Mouse (Mus musculus): ENCODE measurements around the gene Shc2. TPM values are rescaled to one million over a fixed set of nuclear protein-coding genes. Genes with fewer than 3 reads are reported as not detected.

The Shc2 gene
- polyA plus RNA-seq, 1 experiment from 2014 or later = 22.6 TPM

GRCm38 (mm10) chr10:79626156-79626555, 11.6 kb downstream of the Shc2 start:
- peaks cover 29% of the 10 kb centered on the region for H3K36me3 ChIP-seq
- no peak overlapping the region for H3K27ac ChIP-seq
- no peaks in the 10 kb centered on the region for H3K27me3 ChIP-seq (ENCODE audit: insufficient read depth, poor library complexity, severe bottlenecking)
- 0 out of 2 replicates have a peak, but pooled peaks cover 5% of the 10 kb centered on the region for H3K9me3 ChIP-seq
- no peak overlapping the region for H3K4me3 ChIP-seq
- 88% methylated on average over 10 of the region's 10 CpGs for WGBS
- peaks cover 12% of the 10 kb centered on the region; the same call in 1 of the 2 replicates for H3K4me1 ChIP-seq (replicated peaks)
- no peak for DNase-seq (ENCODE audit: low spot score)

GRCm38 (mm10) chr10:79625398-79625797, 12.3 kb downstream of the Shc2 start:
- DNase-seq (ENCODE audit: low spot score) = no peak
- Histone ChIP-seq H3K27ac (no peak overlapping the region), H3K4me3 (no peak overlapping the region), H3K36me3 (peaks cover 32% of the 10 kb centered on the region), H3K27me3 (ENCODE audit: insufficient read depth, poor library complexity, severe bottlenecking) (no peaks in the 10 kb centered on the region), H3K4me1 (replicated peaks) (peaks cover 16% of the 10 kb centered on the region), H3K9me3 (0 out of 2 replicates have a peak, but pooled peaks cover 2% of the 10 kb centered on the region)
- WGBS = 85% methylated on average over 9 of the region's 9 CpGs

GRCm38 (mm10) chr10:79623950-79624349, 13.8 kb downstream of the Shc2 start:
- Histone ChIP-seq H3K4me1 (replicated peaks) (peaks cover 19% of the 10 kb centered on the region), H3K27ac (0 out of 2 replicates have a peak overlapping the region, but pooled peaks have one; percentile 23), H3K4me3 (no peak overlapping the region), H3K9me3 (no peaks in the 10 kb centered on the region), H3K36me3 (peaks cover 36% of the 10 kb centered on the region), H3K27me3 (ENCODE audit: insufficient read depth, poor library complexity, severe bottlenecking) (no peaks in the 10 kb centered on the region)
- 70% methylated on average over 12 of the region's 12 CpGs for WGBS
- DNase-seq (ENCODE audit: low spot score) = no peak

GRCm38 (mm10) chr10:79616376-79616775, 21.3 kb downstream of the Shc2 start:
- 89% methylated on average over 5 of the region's 5 CpGs for WGBS
- no peak overlapping the region for H3K27ac ChIP-seq
- no peak for DNase-seq (ENCODE audit: low spot score)

GRCm38 (mm10) chr10:79615860-79616259, 21.9 kb downstream of the Shc2 start:
- peaks cover 53% of the 10 kb centered on the region for H3K4me1 ChIP-seq (replicated peaks)
- H3K36me3 ChIP-seq = peaks cover 21% of the 10 kb centered on the region
- peak; percentile 44 for DNase-seq (ENCODE audit: low spot score)
- H3K9me3 ChIP-seq = no peaks in the 10 kb centered on the region
- WGBS = 6% methylated on average over 8 of the region's 8 CpGs
- H3K4me3 ChIP-seq = no peak overlapping the region
- peaks cover 34% of the 10 kb centered on the region for H3K27me3 ChIP-seq (ENCODE audit: insufficient read depth, poor library complexity, severe bottlenecking)
- H3K27ac ChIP-seq = 0 out of 2 replicates have a peak overlapping the region, but pooled peaks have one; percentile 29

More at GRCm38 (mm10) chr10:79616376-79616775, 21.3 kb downstream of the Shc2 start:
- H3K9me3 ChIP-seq = no peaks in the 10 kb centered on the region
- H3K4me3 ChIP-seq = no peak overlapping the region
- H3K36me3 ChIP-seq = peaks cover 21% of the 10 kb centered on the region
- peaks cover 29% of the 10 kb centered on the region for H3K27me3 ChIP-seq (ENCODE audit: insufficient read depth, poor library complexity, severe bottlenecking)
- peaks cover 50% of the 10 kb centered on the region for H3K4me1 ChIP-seq (replicated peaks)

GRCm38 (mm10) chr10:79614305-79614643, 23.4 kb downstream of the Shc2 start:
- Histone ChIP-seq H3K4me1 (replicated peaks) (peaks cover 46% of the 10 kb centered on the region), H3K9me3 (no peaks in the 10 kb centered on the region), H3K36me3 (peaks cover 6% of the 10 kb centered on the region), H3K27me3 (ENCODE audit: insufficient read depth, poor library complexity, severe bottlenecking) (peaks cover 50% of the 10 kb centered on the region), H3K27ac (peak overlapping the region; percentile 74; the same call in 1 of the 2 replicates), H3K4me3 (peak overlapping the region; percentile 64)
- no peak for DNase-seq (ENCODE audit: low spot score)
- WGBS = 73% methylated on average over 1 of the region's 1 CpGs

GRCm38 (mm10) chr10:79613578-79614304, 24.0 kb downstream of the Shc2 start, which contains the start of gene C2cd4c:
C2cd4c (minus strand) TSS chr10:79614025.
- peak; percentile 83 for DNase-seq (ENCODE audit: low spot score)
- Histone ChIP-seq H3K9me3 (no peaks in the 10 kb centered on the region), H3K27me3 (ENCODE audit: insufficient read depth, poor library complexity, severe bottlenecking) (peaks cover 54% of the 10 kb centered on the region), H3K4me3 (peak within 1 kb of the TSS; percentile 64), H3K36me3 (peaks cover under 1% of the 10 kb centered on the region; the same call in 1 of the 2 replicates), H3K27ac (peak within 1 kb of the TSS; percentile 74), H3K4me1 (replicated peaks) (peaks cover 46% of the 10 kb centered on the region)
- 2% methylated on average over 60 of the region's 60 CpGs for WGBS

- Histone ChIP-seq H3K36me3 (no peaks in the 10 kb centered on the region), H3K27me3 (ENCODE audit: insufficient read depth, poor library complexity, severe bottlenecking) (peaks cover 65% of the 10 kb centered on the region), H3K27ac (peak overlapping the region; percentile 17; the same call in 1 of the 2 replicates), H3K4me1 (replicated peaks) (peaks cover 46% of the 10 kb centered on the region), H3K4me3 (peak overlapping the region; percentile 64), H3K9me3 (no peaks in the 10 kb centered on the region)
- DNase-seq (ENCODE audit: low spot score) = peak; percentile 64
- 12% methylated on average over 51 of the region's 51 CpGs for WGBS
Observed at GRCm38 (mm10) chr10:79612192-79613135, 25.3 kb downstream of the Shc2 start.

GRCm38 (mm10) chr10:79611296-79611695, 26.4 kb downstream of the Shc2 start:
- Histone ChIP-seq H3K4me1 (replicated peaks) (peaks cover 43% of the 10 kb centered on the region), H3K36me3 (no peaks in the 10 kb centered on the region), H3K9me3 (no peaks in the 10 kb centered on the region), H3K27ac (no peak overlapping the region), H3K4me3 (no peak overlapping the region), H3K27me3 (ENCODE audit: insufficient read depth, poor library complexity, severe bottlenecking) (peaks cover 65% of the 10 kb centered on the region)
- 31% methylated on average over 5 of the region's 5 CpGs for WGBS
- no peak for DNase-seq (ENCODE audit: low spot score)

GRCm38 (mm10) chr10:79609276-79609675, 28.4 kb downstream of the Shc2 start:
- peaks cover 65% of the 10 kb centered on the region for H3K27me3 ChIP-seq (ENCODE audit: insufficient read depth, poor library complexity, severe bottlenecking)

GRCm38 (mm10) chr10:79607892-79608291, 29.8 kb downstream of the Shc2 start:
- peaks cover 18% of the 10 kb centered on the region for H3K4me1 ChIP-seq (replicated peaks)
- H3K4me3 ChIP-seq = no peak overlapping the region
- H3K9me3 ChIP-seq = no peaks in the 10 kb centered on the region
- 43% methylated on average over 2 of the region's 2 CpGs for WGBS
- H3K27ac ChIP-seq = no peak overlapping the region
- H3K36me3 ChIP-seq = no peaks in the 10 kb centered on the region
- no peak for DNase-seq (ENCODE audit: low spot score)
- peaks cover 51% of the 10 kb centered on the region for H3K27me3 ChIP-seq (ENCODE audit: insufficient read depth, poor library complexity, severe bottlenecking)

More at GRCm38 (mm10) chr10:79609276-79609675, 28.4 kb downstream of the Shc2 start:
- H3K4me1 ChIP-seq (replicated peaks) = peaks cover 32% of the 10 kb centered on the region
- WGBS = 85% methylated on average over 3 of the region's 3 CpGs
- no peaks in the 10 kb centered on the region for H3K9me3 ChIP-seq
- H3K36me3 ChIP-seq = no peaks in the 10 kb centered on the region
- H3K4me3 ChIP-seq = no peak overlapping the region
- H3K27ac ChIP-seq = no peak overlapping the region
- no peak for DNase-seq (ENCODE audit: low spot score)

- H3K27me3 ChIP-seq (ENCODE audit: insufficient read depth, poor library complexity, severe bottlenecking) = peaks cover 37% of the 10 kb centered on the region
- H3K36me3 ChIP-seq = no peaks in the 10 kb centered on the region
- 72% methylated on average over 4 of the region's 4 CpGs for WGBS
- H3K9me3 ChIP-seq = no peaks in the 10 kb centered on the region
- DNase-seq (ENCODE audit: low spot score) = no peak
- peaks cover 4% of the 10 kb centered on the region for H3K4me1 ChIP-seq (replicated peaks)
- H3K4me3 ChIP-seq = no peak overlapping the region
- no peak overlapping the region for H3K27ac ChIP-seq
Observed at GRCm38 (mm10) chr10:79606537-79606936, 31.2 kb downstream of the Shc2 start.

All from hindbrain, embryonic 10.5 days (tissue).